Mouse (Mus musculus) hindbrain, embryonic 15.5 days (tissue): ENCODE measurements around the gene Susd2. TPM values are rescaled to one million over a fixed set of nuclear protein-coding genes. Genes with fewer than 3 reads are reported as not detected.

Source experiments
- polyA plus RNA-seq: library from polyadenylated mRNA; unstranded; fragments of >200 nt; fragmentation: Nextera tagmentation; extraction: Ambion mirVana; gene quantifications from 2 replicates; pipeline ENCODE4 v1.2.1, GENCODE M21; 2015

Gene Susd2
- polyA plus RNA-seq, 1 experiment from 2014 or later = 7.9 TPM

Other genes with a start within 250 kb of the Susd2 start
- 0.47 and 0.49 TPM in 2 replicates for gene Upb1, start 242.9 kb downstream of the Susd2 start, polyA plus RNA-seq
- 127 and 132 TPM in 2 replicates for gene Snrpd3, start 126.5 kb downstream of the Susd2 start, polyA plus RNA-seq
- gene Gucd1, start 126.0 kb downstream of the Susd2 start, polyA plus RNA-seq = 20.2 and 20.3 TPM in 2 replicates
- 38.7 and 42.4 TPM in 2 replicates for gene Lrrc75b, start 83.7 kb downstream of the Susd2 start, polyA plus RNA-seq
- gene Ggt1, start 82.4 kb downstream of the Susd2 start, polyA plus RNA-seq = 1.2 and 1.3 TPM in 2 replicates
- 2.8 and 4.5 TPM in 2 replicates for gene Ggt5, start 54.7 kb downstream of the Susd2 start, polyA plus RNA-seq
- gene Cabin1, start 120.3 kb upstream of the Susd2 start, polyA plus RNA-seq = 32.5 and 40.0 TPM in 2 replicates
- gene Ddt, start 129.4 kb upstream of the Susd2 start, polyA plus RNA-seq = 77.1 and 80.5 TPM in 2 replicates
- gene Gm20441, start 136.9 kb upstream of the Susd2 start, polyA plus RNA-seq = not detected in 2 replicates
- 1.2 and 1.5 TPM in 2 replicates for gene Gstt3, start 137.4 kb upstream of the Susd2 start, polyA plus RNA-seq
- gene Gstt1, start 154.6 kb upstream of the Susd2 start, polyA plus RNA-seq = 14.8 and 15.4 TPM in 2 replicates
- not detected in 2 replicates for gene Gstt4, start 178.5 kb upstream of the Susd2 start, polyA plus RNA-seq
- gene Gstt2, start 193.4 kb upstream of the Susd2 start, polyA plus RNA-seq = 6.6 and 6.8 TPM in 2 replicates
- gene Mif, start 216.2 kb upstream of the Susd2 start, polyA plus RNA-seq = 1,663 and 1,704 TPM in 2 replicates
- gene Derl3, start 249.4 kb upstream of the Susd2 start, polyA plus RNA-seq = 1.7 and 2.0 TPM in 2 replicates